Mouse (Mus musculus): Measurements from ENCODE around the gene Slain2. TPM values are rescaled to one million over a fixed set of nuclear protein-coding genes. Genes with fewer than 3 reads are reported as not detected.
"Not testable (repeated sequence)": the region's sequence is repeated elsewhere in the genome, so short reads cannot be mapped to it uniquely, and the experiment has no call there.

The Slain2 gene
- total RNA-seq, 2 experiments from 2014 or later = 57.1 to 66.7 TPM

DNA sequence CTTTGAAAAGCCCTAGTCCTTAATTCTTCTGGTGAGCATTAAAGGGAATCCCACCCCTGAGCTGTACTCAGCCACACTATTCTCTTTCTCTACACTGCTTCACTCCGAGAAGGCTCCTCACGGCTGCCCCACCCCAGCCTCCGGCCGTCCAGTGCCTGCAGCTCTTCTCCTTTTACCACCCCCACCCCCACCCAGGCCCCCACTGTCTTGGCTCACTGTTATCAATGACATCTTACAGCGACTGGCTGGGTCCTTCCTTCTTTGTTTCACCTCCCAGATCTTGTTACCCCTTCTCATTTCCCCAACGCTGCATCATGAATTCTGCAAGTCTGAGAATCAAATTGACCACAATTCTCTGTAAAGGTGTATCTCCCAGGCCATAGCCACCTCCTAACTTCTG, 16.1 kb upstream of the Slain2 start:
- intact Hi-C loops (cut with DNase I) = no loop called here
- no peak for DNase-seq

DNA sequence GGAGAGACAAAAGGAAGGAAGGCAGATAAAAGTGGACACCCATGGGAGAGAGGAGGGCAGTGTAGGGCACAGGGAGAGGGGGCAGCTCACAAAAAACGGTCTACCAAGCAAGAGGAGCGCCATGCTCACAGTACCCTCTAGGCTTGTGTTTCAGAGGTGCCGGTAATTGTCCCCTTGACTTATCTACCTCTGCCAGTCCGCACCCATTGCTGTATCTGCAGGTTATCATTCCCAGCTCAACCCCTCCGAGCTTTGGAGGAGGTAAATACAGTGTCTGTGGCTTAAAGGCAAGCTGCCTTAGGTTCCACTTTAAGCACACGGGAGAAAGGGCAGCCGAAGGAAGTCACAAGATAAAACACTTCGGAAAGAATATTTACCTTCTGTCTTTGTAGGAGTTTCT, 14.8 kb upstream of the Slain2 start:
- intact Hi-C loops (cut with DNase I) = no loop called here
- DNase-seq = no peak

DNA sequence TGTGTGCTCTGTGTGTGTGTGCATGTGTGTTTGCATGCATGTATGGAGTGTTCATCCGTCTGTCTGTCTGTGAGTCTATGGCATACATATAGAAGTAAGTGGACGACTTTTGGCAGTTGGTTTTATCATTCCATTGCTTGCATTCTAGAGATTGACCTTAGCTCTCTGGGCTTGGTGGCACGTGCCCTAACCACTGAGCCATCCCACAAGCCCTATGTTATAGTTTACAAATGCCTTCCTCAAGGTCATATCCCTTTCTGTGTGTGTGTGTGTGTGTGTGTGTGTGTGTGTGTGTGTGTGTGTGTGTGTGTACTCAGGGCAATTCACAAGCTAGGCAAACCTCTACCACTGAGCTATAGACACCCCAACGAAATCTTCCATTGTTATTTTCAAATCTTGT, 12.2 kb upstream of the Slain2 start:
- DNase-seq = no peak

DNA sequence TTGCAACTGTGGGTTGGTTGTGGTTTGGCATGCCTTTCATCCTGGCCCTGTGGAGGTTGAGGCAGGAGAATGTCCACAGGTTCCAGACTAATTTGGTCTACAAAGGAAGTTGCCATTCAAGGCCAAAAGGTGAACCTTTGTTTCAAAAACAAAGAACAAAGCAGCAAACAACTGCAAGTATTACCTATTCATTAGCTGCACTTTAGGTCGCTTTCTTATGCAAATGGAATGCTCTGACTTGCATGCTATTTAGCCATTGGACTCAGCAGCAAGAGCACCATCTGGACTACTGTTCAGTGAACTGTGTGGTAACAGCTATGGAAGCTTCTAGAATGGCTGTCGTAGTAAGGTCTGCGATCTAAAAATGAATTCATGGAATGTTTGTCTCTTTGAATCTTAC, 11.8 kb upstream of the Slain2 start:
- intact Hi-C loops (cut with DNase I) = no loop called here
- no peak for DNase-seq

More for the DNA sequence above, 12.2 kb upstream of the Slain2 start:
- intact Hi-C loops (cut with DNase I) = no loop called here

DNA sequence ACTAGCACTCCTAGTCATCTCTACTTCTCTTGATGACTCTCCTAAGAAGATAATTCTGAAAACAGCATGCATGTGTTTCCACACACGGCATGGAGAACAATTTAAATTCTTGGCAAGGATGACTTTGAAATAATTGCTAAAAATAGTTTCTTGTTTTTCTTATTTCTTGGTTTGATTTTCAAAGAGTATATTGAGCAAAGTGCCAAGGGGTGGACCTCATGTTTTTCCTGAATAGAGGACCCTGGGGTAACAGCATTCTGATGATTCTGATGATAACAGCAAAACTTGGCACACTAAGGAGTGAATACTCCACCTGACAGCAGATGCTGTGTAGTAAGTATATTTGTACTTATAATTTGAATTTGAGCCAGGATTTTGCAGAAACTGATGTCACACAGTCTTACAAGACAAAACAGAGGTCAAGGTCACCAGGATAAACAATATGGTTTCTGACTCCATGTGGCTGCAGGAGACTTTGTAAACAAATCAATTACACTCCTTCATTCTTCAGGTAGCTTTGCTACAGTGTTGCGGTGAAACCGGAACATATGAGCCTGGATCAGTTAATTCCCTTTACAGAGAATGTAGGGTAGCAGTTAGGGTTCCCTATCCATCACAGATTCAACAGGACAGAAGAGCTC, 11.1 kb upstream of the Slain2 start:
- intact Hi-C loops (cut with DNase I) = no loop called here
- no peak for DNase-seq

DNA sequence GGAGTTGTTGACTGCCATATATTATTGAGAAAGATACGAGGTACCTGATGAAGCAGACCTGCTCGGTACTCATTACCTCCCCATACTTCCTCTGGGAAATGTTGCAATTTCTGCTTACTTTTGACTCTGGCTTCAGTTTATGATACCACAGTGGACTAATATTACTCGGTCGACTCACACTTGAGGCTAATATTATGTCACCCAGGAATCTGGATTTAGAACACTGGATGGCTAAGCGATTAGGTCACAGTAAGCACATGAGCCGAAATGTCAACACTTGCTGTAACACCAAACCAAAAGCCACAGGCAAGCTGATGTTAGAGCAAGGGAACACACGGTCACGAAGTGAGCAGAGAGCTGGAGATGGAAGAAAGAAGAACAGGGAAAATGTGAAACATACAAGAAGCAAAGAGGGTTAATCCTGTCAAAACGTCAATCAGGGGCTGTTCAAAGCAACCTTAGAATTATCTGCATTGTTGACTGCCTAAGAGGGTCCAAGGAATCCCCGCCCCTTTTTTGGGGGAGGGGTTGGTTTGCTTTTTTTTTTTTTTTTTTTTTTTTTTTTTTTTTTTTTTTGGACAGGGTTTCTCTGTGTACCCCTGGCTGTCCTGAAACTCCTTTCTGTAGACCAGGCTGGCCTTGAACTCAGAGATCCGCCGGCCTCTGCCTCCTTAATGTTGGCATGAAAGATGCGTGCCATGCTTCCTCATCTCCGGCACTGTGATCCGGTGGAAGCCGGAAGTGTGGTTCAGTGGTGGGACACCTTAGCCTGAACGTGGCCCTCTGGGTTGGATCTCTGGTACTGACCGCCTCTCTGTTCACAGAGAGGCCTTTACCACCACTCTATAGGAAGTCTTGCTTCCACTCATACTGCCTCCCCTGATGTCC, 9.0 kb upstream of the Slain2 start:
- intact Hi-C loops (cut with DNase I) = no loop called here
- no peak for DNase-seq

DNA sequence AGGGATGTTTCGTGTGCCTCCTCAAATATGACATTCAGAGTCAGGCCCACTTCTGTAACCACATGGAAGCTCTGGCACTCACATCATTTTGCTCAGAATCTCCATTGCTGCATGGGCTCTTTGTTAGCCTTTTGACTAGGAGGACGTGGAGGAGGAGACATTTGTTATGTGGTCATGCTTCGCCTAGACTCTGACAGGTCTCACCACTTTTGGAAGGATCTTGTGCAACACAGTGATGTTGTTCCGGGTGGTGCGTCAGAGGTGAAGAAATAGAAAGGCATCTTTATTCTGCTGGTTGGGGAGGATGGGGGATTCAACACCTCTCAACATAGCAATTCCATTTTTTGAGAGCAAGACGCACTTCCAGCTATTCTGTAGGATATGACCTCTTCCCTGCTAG, 6.7 kb upstream of the Slain2 start:
- DNase-seq = no peak
- intact Hi-C loops (cut with DNase I) = no loop called here

DNA sequence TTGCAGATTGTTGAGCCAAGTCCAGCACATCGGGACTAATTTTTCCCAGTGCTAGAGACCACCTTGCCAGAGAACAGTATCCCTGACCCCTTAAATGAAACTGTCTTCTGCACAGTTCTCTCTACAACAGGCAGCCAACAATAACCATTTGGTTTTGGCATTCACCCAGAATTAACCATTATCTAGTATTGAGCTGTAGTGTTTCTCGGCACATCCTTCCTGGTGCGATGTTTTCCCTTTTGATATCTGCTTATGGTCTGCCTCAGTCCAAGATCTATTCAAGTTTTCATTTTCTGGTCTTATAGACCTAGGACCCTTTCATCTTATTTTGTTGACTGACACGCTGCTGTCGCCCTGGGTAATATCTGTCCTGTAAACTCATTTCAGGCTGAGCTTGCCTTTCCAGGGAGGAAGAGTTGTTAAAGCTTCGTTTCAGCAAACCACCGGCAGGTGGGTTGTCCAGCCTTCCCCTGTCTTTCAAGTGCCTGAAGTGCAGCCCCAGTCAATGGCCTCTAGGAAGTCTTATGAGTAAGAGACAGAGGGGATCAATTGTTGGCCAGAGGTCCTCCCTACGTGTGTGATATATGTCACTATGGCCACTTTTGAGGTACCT, 5.7 kb upstream of the Slain2 start:
- no peak for DNase-seq
- intact Hi-C loops (cut with DNase I) = no loop called here

DNA sequence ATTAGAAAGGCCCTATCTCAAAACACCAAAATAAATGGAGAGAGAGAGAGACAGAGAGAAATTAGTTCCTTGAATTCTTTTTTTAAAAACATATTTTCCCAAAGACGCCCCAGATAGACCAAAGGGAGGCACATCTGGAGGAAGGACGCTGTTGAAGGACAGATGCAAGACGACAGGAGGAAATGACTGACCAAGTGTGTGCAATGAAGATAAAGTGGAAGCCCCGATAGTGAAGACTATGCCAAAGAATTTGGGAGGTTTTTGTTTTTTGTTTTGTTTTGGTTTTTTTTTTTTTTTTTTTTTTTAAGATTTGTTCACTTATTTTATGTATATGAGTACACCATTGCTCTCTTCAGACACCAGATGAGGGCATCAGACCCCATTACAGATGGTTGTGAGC, 4.7 kb upstream of the Slain2 start:
- intact Hi-C loops (cut with DNase I) = no loop called here
- DNase-seq = no peak

DNA sequence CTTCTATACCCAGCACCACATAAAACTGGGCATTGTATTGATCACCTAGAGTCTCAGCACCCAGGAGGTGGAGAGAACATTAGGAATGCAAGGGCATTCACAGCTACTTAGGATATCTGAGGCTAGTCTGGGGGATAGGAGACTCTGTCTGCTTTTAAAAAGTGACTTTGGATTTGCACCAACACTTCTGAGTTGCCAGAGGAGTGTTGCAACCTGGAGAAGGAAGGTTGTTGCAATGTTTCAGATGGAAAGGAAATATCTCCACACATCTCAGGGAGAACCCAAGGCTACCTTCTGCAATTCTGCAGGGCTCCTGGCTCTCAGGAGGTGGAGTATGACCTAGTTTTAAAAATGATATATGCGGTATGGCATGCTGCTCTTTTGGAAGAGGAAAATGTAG, 3.7 kb upstream of the Slain2 start:
- DNase-seq = no peak

DNA sequence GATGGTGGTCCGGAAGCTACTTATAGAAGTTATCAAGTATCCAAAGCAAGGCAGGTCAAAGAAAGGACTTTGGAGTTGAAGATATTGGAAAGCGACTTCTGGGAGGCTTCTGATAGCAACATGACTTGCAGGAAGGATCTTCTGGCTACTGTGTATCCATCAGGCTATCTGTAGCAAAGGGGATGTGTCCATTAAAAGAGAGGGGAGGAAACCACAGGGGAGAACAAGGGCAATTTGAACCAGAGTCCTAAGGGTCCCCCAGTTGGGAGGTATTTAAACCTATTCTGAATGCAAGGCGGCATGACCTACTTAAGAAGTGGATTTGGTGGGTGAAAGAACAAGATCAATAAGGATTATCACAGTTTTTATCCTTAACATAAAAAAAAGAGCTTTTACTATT, 2.8 kb upstream of the Slain2 start:
- no peak for DNase-seq
- intact Hi-C loops (cut with DNase I) = no loop called here

More for the DNA sequence above, 3.7 kb upstream of the Slain2 start:
- intact Hi-C loops (cut with DNase I) = no loop called here

DNA sequence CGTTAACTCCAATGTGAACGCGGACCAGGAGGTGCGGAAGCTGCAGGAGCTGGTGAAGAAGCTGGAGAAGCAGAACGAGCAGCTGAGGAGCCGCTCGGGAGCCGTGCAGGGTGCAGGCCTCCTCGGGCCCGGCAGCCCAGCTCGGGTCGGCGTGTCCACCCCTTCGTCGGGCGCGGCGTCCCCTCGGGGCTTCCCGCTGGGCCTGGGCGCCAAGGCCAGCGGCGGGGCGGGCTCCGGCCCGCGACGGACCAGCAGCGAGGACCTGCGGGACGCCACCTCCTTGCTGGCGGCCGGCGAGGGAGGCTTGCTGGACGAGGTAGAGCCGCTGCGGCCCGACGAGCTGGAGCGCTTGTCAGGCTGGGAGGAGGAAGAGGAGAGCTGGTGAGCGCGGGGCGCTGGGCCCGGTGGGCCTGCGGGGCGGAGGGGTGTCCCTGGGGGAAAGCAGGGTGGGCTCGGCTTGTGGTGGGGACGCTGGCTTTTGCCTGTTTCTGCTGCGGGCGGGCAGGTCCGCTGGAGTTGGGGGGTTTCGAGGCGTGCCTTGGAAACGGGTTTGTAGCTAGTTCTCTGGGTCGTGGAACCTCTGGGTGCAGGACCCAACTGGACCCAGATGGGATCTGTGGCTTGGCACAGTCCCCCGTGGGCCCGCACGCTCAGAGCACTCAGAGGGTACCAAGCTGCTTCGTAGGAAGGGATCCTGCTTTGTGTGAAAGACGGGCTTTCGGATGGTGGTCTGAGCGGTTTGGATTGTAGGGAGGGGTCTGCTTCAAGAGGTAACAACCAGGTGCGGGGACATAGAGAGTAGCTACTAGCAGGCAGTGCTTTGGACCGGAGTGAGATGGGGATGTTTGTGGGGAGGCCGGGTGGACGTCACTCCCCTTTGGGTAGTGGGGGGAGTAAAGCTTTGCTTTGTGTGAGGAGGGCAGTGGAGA, 793 bp downstream of the Slain2 start:
- intact Hi-C loops (cut with DNase I) = no loop called here
- DNase-seq = peak; percentile 41

DNA sequence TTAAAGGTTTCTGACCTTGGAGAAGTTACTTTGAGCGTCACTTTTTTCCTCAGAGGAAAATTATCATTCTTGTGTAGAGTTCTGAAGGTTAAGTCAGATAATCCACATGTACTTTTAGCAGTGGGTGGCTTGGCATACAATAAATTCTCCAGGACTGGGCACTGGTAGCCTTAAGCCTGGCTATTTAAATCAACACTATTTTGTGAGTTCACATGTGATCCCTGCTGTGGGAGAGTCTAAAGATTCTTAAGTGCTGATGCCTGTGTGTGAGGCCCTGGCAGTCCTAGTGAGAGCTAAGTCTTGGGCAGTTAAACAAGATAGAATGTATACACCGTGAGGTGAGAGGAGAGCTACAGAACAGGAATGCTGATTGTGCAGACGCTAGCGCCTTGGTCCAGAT, 1.9 kb downstream of the Slain2 start:
- DNase-seq = no peak
- intact Hi-C loops (cut with DNase I) = no loop called here

DNA sequence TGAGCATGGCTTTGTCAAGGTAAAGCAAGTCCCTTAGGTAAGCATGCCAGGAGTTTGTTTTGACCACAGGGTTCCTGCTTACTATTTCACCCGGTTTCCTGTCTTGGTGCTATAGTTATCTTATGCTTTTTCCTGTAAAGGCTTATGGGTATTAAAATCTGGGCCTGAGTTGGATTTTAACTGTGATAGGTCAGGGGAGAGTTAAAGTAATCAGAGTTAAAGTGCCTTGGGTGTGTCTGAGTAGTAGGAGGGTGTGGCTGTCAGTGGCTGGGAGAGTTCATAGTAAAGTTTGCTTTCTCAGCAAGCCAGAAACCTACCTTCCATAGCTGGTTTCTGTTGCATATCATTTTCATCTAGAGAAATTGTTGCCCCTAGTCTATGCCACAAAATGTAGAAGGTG, 2.7 kb downstream of the Slain2 start:
- intact Hi-C loops (cut with DNase I) = no loop called here

DNA sequence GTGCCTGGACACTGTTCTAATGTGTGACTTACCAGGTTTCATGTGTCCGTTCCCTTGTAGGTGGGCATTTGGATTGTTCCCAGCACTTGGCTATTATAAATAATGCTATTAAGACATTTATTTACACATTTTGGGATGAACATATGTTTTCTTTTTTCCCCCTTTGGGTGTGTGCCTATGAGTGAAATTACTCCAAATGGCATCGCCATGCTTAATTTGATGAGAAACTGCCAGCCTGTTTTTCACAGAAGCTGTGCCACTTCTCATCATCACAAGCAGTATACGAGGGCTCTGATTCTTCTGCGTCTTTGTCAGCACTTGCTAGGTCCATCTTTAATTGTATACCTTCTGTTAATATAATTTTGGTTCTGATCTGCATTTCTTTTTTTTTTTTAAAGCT, 6.3 kb downstream of the Slain2 start:
- intact Hi-C loops (cut with DNase I) = no loop called here
- no peak for DNase-seq

More for the DNA sequence above, 2.7 kb downstream of the Slain2 start:
- no peak for DNase-seq

DNA sequence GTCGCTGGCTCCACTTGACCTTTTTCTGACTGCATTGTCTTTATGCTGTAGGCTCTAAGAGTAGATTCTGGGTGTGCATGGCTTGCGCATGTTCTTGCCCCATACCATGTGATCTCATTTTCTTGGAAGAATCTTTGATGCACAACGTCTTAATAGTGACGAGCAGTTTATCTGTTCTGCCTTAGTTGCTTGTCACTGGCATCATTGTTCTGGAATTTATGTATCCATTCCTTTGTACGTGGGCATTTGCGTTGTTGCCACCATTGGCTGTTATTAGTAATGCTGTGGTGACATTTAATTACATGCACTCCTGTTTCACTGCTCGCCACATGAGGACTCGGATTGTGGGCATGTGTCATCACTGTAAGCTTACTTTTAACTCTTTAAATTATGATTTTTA, 7.1 kb downstream of the Slain2 start:
- intact Hi-C loops (cut with DNase I) = no loop called here
- no peak for DNase-seq

DNA sequence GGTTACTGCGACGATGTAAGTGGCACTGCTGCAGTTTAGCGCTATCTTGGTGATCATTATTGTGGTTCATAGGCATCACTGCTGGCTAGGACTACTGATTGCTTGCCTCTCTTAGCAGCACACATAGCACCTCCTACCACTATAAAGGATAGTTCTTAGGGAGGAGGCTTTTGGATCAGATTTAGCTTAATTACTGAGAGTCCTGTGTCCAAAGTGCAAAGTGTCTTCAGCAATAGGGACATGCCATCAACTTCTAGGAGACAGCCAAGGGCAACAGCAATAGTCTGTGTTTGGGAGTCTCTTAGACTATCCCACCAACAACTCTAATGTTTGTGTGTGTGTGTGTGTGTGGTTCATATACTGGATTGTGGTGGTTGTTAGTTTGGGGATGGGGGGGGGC, 8.7 kb downstream of the Slain2 start:
- DNase-seq = no peak
- intact Hi-C loops (cut with DNase I) = no loop called here

DNA sequence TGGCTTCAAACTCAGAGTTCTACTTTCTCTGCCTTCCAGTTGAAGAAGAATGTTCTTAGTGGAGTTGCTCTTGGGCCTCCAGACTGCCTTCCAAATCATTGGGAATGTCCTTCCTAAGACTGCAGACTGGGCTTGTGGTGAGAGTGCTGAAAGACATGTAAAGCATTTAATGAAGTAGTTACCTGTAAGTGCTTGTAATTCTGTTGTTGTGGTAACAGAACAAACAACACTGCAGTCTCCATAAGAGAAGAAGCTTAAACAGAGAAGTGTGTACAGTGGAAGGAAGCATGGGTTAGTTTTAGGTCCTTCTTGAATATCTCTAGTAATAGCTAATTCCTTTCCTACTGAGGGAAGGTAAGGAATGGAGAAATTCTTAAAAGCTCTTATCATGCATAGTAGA, 13.0 kb downstream of the Slain2 start:
- DNase-seq = no peak
- intact Hi-C loops (cut with DNase I) = no loop called here

DNA sequence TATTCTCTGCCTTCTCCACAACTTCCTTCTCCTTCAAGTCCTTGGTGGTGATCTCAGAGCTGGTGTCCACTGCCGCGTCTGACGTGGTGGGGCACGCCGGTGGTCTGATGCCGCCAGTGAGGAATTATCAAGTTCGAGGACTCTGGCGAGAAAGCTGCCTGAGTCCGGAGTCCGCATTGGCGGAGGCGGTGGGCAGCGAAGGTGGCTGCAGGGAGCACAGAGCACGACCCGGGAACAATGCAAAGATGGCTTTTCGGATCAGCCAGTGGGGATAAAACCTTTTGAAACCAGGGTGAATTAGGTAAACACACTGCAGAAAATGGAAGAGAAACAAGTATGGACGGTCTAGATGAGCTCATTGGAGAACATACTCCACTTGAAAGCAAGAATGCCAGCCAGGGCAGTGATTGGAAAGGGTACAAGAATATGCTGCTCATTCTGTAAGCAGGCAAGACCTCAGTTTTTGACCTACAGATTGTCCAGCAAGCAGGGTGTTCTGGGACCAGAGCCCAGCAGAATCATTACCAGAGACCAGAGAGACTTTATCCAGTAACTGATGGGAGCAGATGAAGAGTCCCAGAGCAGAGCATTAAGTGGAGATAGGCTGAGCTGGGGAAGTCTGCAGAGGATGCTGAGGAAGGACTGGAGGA, 19.0 kb downstream of the Slain2 start:
- intact Hi-C loops (cut with DNase I) = no loop called here
- no peak for DNase-seq

DNA sequence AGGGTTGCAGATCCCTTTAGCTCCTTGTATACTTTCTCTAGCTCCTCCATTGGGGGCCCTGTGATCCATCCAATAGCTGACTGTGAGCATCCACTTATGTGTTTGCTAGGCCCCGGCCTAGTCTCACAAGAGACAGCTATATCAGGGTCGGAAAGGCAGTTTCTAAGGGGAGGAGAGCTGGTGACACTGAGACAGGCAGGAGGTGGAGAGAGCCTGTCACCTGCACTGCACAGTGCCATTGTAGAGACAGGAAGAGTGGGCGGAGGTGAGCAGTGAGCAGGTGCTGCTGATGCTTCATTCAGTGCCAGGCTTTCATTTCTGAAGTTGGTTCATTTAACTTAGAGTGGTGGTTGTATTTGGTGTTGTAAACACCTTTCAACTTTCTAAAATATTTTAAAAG, 24.3 kb downstream of the Slain2 start:
- intact Hi-C loops (cut with DNase I); DNase-seq: not testable (repeated sequence)

All from left cerebral cortex, postnatal 4 days (tissue).